Mouse (Mus musculus) forebrain, embryonic 16.5 days (tissue): ENCODE measurements around the gene Dstn. TPM values are rescaled to one million over a fixed set of nuclear protein-coding genes. Genes with fewer than 3 reads are reported as not detected.

Experiments used
- ATAC-seq: fragments of 200-750 bp; cut with Nextera tagmentation; 2 replicates; pipeline ENCODE4 v1.8.0; 2017; ENCODE audit warnings: mild to moderate bottlenecking, moderate library complexity
- H3K27ac ChIP-seq: fragments of 300-500 bp; sonication (generic); 2 replicates; pipeline ENCODE4 v1.5.1; 2014; ENCODE audit warnings: low read length, control low read depth
- H3K27me3 ChIP-seq: fragments of 300-500 bp; sonication (generic); replicated peaks from 2 replicates; pipeline ENCODE4 v1.6.1; 2014; ENCODE audit warnings: low read length; ENCODE audit not compliant: control insufficient read depth, insufficient read depth
- H3K36me3 ChIP-seq: fragments of 300-500 bp; sonication (generic); 2 replicates; pipeline ENCODE4 v1.6.1; 2014; ENCODE audit not compliant: control insufficient read depth, insufficient read depth
- H3K4me1 ChIP-seq: fragments of 300-500 bp; sonication (generic); replicated peaks from 2 replicates; pipeline ENCODE4 v1.6.1; 2014; ENCODE audit warnings: low read length; ENCODE audit not compliant: control insufficient read depth, insufficient read depth
- H3K4me2 ChIP-seq: fragments of 300-500 bp; sonication (generic); 2 replicates; pipeline ENCODE4 v1.6.1; 2014; ENCODE audit warnings: mild to moderate bottlenecking, low read length, control low read depth
- H3K4me3 ChIP-seq: fragments of 300-500 bp; sonication (generic); replicated peaks from 2 replicates; pipeline ENCODE4 v1.5.1; 2014; ENCODE audit warnings: mild to moderate bottlenecking, low read length, control low read depth
- H3K9ac ChIP-seq: fragments of 300-500 bp; sonication (generic); replicated peaks from 2 replicates; pipeline ENCODE4 v1.6.1; 2014; ENCODE audit warnings: low read depth, low read length, control low read depth
- H3K9me3 ChIP-seq: fragments of 300-500 bp; sonication (generic); 2 replicates; pipeline ENCODE4 v1.6.1; 2016; ENCODE audit warnings: low read length; ENCODE audit not compliant: control insufficient read depth
- WGBS: fragments of 180-500 bp; shearing (Covaris S2); extraction: QIAGEN DNeasy Blood & Tissue Kit; methylation state at CpG from one replicate; pipeline ENCODE4 v1.1.7; 2014; 5-methylcytosine and 5-hydroxymethylcytosine counted together
- polyA plus RNA-seq: library from polyadenylated mRNA; unstranded; fragments of >200 nt; fragmentation: Nextera tagmentation; extraction: Ambion mirVana; gene quantifications from 2 replicates; pipeline ENCODE4 v1.2.1, GENCODE M21; 2015

The Dstn gene
- polyA plus RNA-seq, 1 experiment from 2014 or later: 428 TPM

DNA sequence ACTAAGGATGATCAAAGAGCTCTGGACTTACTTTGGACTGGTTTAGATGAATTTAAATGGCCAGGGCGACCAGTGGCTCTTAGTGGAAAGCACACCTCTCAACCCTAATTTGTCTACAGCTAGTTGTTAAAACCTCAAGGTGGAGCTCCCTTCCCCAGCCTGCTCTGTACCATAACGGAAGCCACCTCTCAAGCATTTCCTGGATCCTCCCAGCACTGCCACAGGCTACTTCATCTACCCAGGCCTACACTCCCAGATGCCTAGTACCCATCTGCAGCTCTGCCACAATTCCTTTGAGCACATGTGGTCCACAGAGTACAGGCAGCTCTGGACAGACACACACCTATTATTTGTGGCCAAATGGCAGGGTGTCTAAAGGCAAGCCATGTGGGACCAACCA lies 68.4 kb downstream of the Dstn start:
- Histone ChIP-seq H3K27me3 (no peaks in the 10 kb centered on the region), H3K4me3 (no peak overlapping the region), H3K36me3 (no peaks in the 10 kb centered on the region), H3K27ac (no peak overlapping the region), H3K9ac (no peak overlapping the region), H3K4me1 (no peaks in the 10 kb centered on the region), H3K4me2 (no peak overlapping the region), H3K9me3 (no peaks in the 10 kb centered on the region)
- 86% methylated on average over 2 of the region's 2 CpGs for WGBS
- ATAC-seq: no peak

DNA sequence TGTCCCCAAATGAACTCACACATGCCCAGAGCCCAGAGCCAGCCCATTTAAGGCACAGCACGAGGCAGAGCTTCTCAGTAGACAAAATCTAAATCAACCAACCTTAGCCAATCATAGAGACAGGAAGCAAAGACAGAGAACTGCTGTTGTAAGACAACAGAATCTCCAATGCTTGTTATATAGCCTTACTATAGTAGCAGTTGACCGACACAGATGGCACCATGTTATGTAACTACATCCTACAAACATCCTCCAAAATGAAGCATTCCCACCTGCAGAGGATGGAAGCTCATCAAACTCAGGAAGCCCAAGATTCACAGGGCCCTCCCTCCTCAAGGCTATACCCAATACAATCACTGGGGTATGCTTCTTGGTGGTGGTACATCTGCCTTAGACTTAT lies 72.4 kb downstream of the Dstn start:
- Histone ChIP-seq H3K9ac (no peak overlapping the region), H3K27me3 (no peaks in the 10 kb centered on the region; the same call in 1 of the 2 replicates), H3K4me2 (no peak overlapping the region), H3K4me1 (no peaks in the 10 kb centered on the region), H3K36me3 (no peaks in the 10 kb centered on the region), H3K4me3 (no peak overlapping the region), H3K27ac (no peak overlapping the region), H3K9me3 (no peaks in the 10 kb centered on the region)
- 82% methylated on average over 2 of the region's 2 CpGs for WGBS
- no peak for ATAC-seq

DNA sequence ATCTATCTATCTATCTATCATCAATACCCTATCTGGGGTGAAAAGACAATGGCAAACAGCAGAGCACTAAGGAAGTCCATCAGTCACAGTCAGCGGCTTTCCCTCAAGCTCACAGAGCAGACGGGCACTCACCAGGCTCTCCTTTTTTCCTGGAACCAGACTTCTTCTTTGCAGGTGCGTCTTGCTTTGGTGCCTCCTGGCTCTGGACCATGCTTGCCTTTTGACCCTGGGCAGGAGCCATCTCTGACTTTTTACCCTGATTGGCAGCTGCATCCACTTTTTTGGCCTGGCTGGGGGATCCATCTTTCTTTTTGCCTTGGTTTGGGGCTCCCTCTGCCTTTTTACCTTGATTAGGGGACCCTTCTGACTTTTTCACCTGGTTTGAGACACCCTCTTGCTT lies 72.9 kb downstream of the Dstn start:
- no peak overlapping the region for H3K4me3 ChIP-seq
- H3K9ac ChIP-seq: no peak overlapping the region
- no peaks in the 10 kb centered on the region for H3K36me3 ChIP-seq
- H3K4me2 ChIP-seq: no peak overlapping the region
- no peaks in the 10 kb centered on the region for H3K4me1 ChIP-seq
- no peaks in the 10 kb centered on the region for H3K9me3 ChIP-seq
- 86% methylated on average over 3 of the region's 3 CpGs for WGBS
- no peaks in the 10 kb centered on the region; the same call in 1 of the 2 replicates for H3K27me3 ChIP-seq
- no peak overlapping the region for H3K27ac ChIP-seq
- no peak for ATAC-seq

DNA sequence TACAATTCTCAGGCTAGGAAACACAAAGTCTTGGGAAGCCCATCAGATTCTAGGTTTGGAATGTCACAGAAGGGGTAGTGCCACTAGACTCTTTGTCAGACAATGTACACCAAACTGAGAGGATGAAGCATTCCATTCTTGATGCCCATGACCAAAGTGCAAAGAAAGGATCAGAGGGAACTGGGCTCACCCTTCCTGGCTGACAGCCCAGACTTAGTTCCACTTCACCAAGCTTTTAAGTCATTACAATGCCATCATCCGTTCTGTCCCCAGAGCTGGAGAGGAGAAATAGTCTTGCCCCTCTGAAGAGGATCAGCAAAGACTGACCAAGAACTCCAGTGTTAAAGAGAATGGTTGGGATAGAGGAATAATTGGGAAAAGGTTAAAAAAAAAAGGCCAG lies 75.9 kb downstream of the Dstn start:
- WGBS: 16% methylated on average over 1 of the region's 1 CpGs
- no peaks in the 10 kb centered on the region; the same call in 1 of the 2 replicates for H3K27me3 ChIP-seq
- no peaks in the 10 kb centered on the region for H3K9me3 ChIP-seq
- H3K4me3 ChIP-seq: no peak overlapping the region
- H3K4me1 ChIP-seq: no peaks in the 10 kb centered on the region
- no peak overlapping the region for H3K9ac ChIP-seq
- no peak overlapping the region for H3K27ac ChIP-seq
- H3K4me2 ChIP-seq: no peak overlapping the region
- ATAC-seq: no peak
- H3K36me3 ChIP-seq: no peaks in the 10 kb centered on the region

DNA sequence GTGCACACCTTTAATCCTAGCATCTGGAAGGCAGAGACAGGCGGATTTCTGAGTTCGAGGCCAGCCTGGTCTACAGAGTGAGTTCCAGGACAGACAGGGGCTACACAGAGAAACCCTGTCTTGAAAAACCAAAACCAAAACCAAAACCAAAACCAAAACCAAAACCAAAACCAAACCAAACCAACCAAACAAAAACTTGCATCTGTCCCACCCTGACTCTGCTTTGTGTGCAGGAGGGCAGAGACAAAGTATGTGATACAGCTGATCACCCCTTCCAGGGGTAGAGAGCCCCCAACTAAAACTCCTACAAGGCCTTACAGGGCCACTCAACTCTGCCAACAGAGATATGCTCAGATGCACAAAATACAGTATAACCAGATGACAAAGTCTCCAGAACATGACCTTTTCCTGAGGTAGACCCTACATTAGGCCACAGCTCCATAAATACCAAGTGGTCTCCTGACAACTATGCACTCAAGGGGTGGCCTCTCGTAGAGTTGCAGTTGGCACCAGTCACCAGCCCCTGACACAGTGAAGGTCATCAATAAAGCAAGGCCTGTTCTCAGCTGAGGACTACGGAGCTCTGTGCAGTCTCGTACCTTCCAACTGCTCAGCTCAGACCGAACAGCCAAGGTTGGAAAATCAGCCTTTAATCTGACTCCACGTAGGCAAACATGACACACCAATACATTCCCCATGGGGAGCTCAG lies 77.0 kb downstream of the Dstn start:
- Histone ChIP-seq H3K9ac (no peak overlapping the region), H3K4me2 (no peak overlapping the region)
- ATAC-seq: no peak

More for the DNA sequence above, 77.0 kb downstream of the Dstn start:
- Histone ChIP-seq H3K4me3 (no peak overlapping the region), H3K9me3 (no peaks in the 10 kb centered on the region), H3K4me1 (no peaks in the 10 kb centered on the region), H3K27ac (no peak overlapping the region), H3K27me3 (no peaks in the 10 kb centered on the region; the same call in 1 of the 2 replicates), H3K36me3 (no peaks in the 10 kb centered on the region)
- 96% methylated on average over 7 of the region's 7 CpGs for WGBS

Other genes with a start within 250 kb of the Dstn start
- 0.62 and 1.1 TPM in 2 replicates for gene Bfsp1, start 52.1 kb upstream of the Dstn start, polyA plus RNA-seq
- 19.8 and 20.8 TPM in 2 replicates for gene Rrbp1, start 95.9 kb downstream of the Dstn start, polyA plus RNA-seq
- not detected in 2 replicates for gene Banf2, start 117.7 kb downstream of the Dstn start, polyA plus RNA-seq